Mouse (Mus musculus): ENCODE measurements at regions not wholly inside any gene's neighbourhood (a gene's known extent, or its start where the extent isn't known, plus 50 kb on each side); places are given as distances from the start of the nearest gene placed in this dataset.
A peak's percentile ranks its signal among the peaks of the same experiment; 100 is the strongest.

- no peaks in the 10 kb centered on the region for H3K4me1 ChIP-seq (ENCODE audit: insufficient read depth, low read depth, low read length)
- ATAC-seq (no peak), DNase-seq (ENCODE audit: low spot score) (peak; percentile 12)
- H3K9ac ChIP-seq (replicated peaks; ENCODE audit: low read depth) = no peak overlapping the region
- TF ChIP-seq EP300 (IDR thresholded peaks at IDR 0.05) = no peak
- TF ChIP-seq CTCF (IDR thresholded peaks at IDR 0.05) = no peak
- H3K36me3 ChIP-seq (ENCODE audit: insufficient read depth, low read length) = no peaks in the 10 kb centered on the region
- H3K9me3 ChIP-seq (ENCODE audit: low read length) = no peaks in the 10 kb centered on the region
- 50% methylated on average over 4 of the region's 4 CpGs for WGBS
- H3K27ac ChIP-seq (ENCODE audit: low read length) = no peak overlapping the region
- no peak overlapping the region for H3K4me3 ChIP-seq (ENCODE audit: low read depth, low read length)
- H3K4me2 ChIP-seq (replicated peaks; ENCODE audit: low read depth, low read length) = no peak overlapping the region
- no peaks in the 10 kb centered on the region for H3K27me3 ChIP-seq (replicated peaks; ENCODE audit: insufficient read depth, low read length)
Observed at GRCm38 (mm10) chr1:41380013-41380412, 574.6 kb downstream of the Tmem182 start.

- no peaks in the 10 kb centered on the region for H3K27me3 ChIP-seq (replicated peaks; ENCODE audit: insufficient read depth, low read length)
- H3K4me1 ChIP-seq (ENCODE audit: insufficient read depth, low read depth, low read length) = no peaks in the 10 kb centered on the region
- DNase-seq (ENCODE audit: low spot score) (no peak), ATAC-seq (no peak)
- H3K9me3 ChIP-seq (ENCODE audit: low read length) = no peaks in the 10 kb centered on the region
- H3K4me2 ChIP-seq (replicated peaks; ENCODE audit: low read depth, low read length) = no peak overlapping the region
- H3K4me3 ChIP-seq (ENCODE audit: low read depth, low read length) = no peak overlapping the region
- no peak overlapping the region for H3K9ac ChIP-seq (replicated peaks; ENCODE audit: low read depth)
- H3K27ac ChIP-seq (ENCODE audit: low read length) = no peak overlapping the region
- TF ChIP-seq CTCF (IDR thresholded peaks at IDR 0.05) = no peak
- no peak for TF ChIP-seq EP300 (IDR thresholded peaks at IDR 0.05)
- 60% methylated on average over 7 of the region's 7 CpGs for WGBS
- no peaks in the 10 kb centered on the region for H3K36me3 ChIP-seq (ENCODE audit: insufficient read depth, low read length)
Observed at GRCm38 (mm10) chr1:41381487-41381886, 576.1 kb downstream of the Tmem182 start.

- TF ChIP-seq EP300 (IDR thresholded peaks at IDR 0.05) (no peak), CTCF (IDR thresholded peaks at IDR 0.05) (no peak)
Observed at GRCm38 (mm10) chr1:41384731-41385130, 579.3 kb downstream of the Tmem182 start.

GRCm38 (mm10) chr1:41386435-41386834 is 581.0 kb downstream of the Tmem182 start:
- H3K27me3 ChIP-seq (replicated peaks; ENCODE audit: insufficient read depth, low read length) = no peaks in the 10 kb centered on the region
- H3K4me3 ChIP-seq (ENCODE audit: low read depth, low read length) = no peak overlapping the region
- H3K27ac ChIP-seq (ENCODE audit: low read length) = no peak overlapping the region
- no peaks in the 10 kb centered on the region for H3K9me3 ChIP-seq (ENCODE audit: low read length)
- H3K36me3 ChIP-seq (ENCODE audit: insufficient read depth, low read length) = no peaks in the 10 kb centered on the region
- no peak overlapping the region for H3K9ac ChIP-seq (replicated peaks; ENCODE audit: low read depth)
- H3K4me2 ChIP-seq (replicated peaks; ENCODE audit: low read depth, low read length) = no peak overlapping the region
- ATAC-seq (no peak), DNase-seq (ENCODE audit: low spot score) (no peak)
- no peaks in the 10 kb centered on the region for H3K4me1 ChIP-seq (ENCODE audit: insufficient read depth, low read depth, low read length)
- TF ChIP-seq CTCF (IDR thresholded peaks at IDR 0.05) = peak; percentile 46
- TF ChIP-seq EP300 (IDR thresholded peaks at IDR 0.05) = no peak
- 59% methylated on average over 4 of the region's 4 CpGs for WGBS

More at GRCm38 (mm10) chr1:41384731-41385130, 579.3 kb downstream of the Tmem182 start:
- no peak overlapping the region for H3K4me2 ChIP-seq (replicated peaks; ENCODE audit: low read depth, low read length)
- no peak overlapping the region for H3K4me3 ChIP-seq (ENCODE audit: low read depth, low read length)
- no peak overlapping the region for H3K27ac ChIP-seq (ENCODE audit: low read length)
- H3K36me3 ChIP-seq (ENCODE audit: insufficient read depth, low read length) = no peaks in the 10 kb centered on the region
- ATAC-seq (no peak), DNase-seq (ENCODE audit: low spot score) (no peak)
- H3K9ac ChIP-seq (replicated peaks; ENCODE audit: low read depth) = no peak overlapping the region
- no peaks in the 10 kb centered on the region for H3K9me3 ChIP-seq (ENCODE audit: low read length)
- no peaks in the 10 kb centered on the region for H3K4me1 ChIP-seq (ENCODE audit: insufficient read depth, low read depth, low read length)
- H3K27me3 ChIP-seq (replicated peaks; ENCODE audit: insufficient read depth, low read length) = no peaks in the 10 kb centered on the region
- WGBS = 48% methylated on average over 1 of the region's 1 CpGs

GRCm38 (mm10) chr1:41390102-41390884 is 584.9 kb downstream of the Tmem182 start:
- H3K27ac ChIP-seq (ENCODE audit: low read length) = no peak overlapping the region
- peak; percentile 92 for DNase-seq (ENCODE audit: low spot score)

GRCm38 (mm10) chr1:41391071-41391470 is 585.7 kb downstream of the Tmem182 start:
- H3K27ac ChIP-seq (ENCODE audit: low read length) = no peak overlapping the region
- TF ChIP-seq CTCF (IDR thresholded peaks at IDR 0.05) (no peak), EP300 (IDR thresholded peaks at IDR 0.05) (no peak)
- H3K9me3 ChIP-seq (ENCODE audit: low read length) = no peaks in the 10 kb centered on the region
- H3K9ac ChIP-seq (replicated peaks; ENCODE audit: low read depth) = no peak overlapping the region
- ATAC-seq (no peak), DNase-seq (ENCODE audit: low spot score) (no peak)
- no peak overlapping the region for H3K4me3 ChIP-seq (ENCODE audit: low read depth, low read length)
- H3K4me2 ChIP-seq (replicated peaks; ENCODE audit: low read depth, low read length) = no peak overlapping the region
- no peaks in the 10 kb centered on the region for H3K36me3 ChIP-seq (ENCODE audit: insufficient read depth, low read length)
- H3K4me1 ChIP-seq (ENCODE audit: insufficient read depth, low read depth, low read length) = no peaks in the 10 kb centered on the region
- WGBS = 89% methylated on average over 7 of the region's 7 CpGs
- no peaks in the 10 kb centered on the region for H3K27me3 ChIP-seq (replicated peaks; ENCODE audit: insufficient read depth, low read length)

More at GRCm38 (mm10) chr1:41390102-41390884, 584.9 kb downstream of the Tmem182 start:
- WGBS = 9% methylated on average over 11 of the region's 11 CpGs
- Histone ChIP-seq H3K4me3 (ENCODE audit: low read depth, low read length) (no peak overlapping the region), H3K27me3 (replicated peaks; ENCODE audit: insufficient read depth, low read length) (no peaks in the 10 kb centered on the region), H3K4me2 (replicated peaks; ENCODE audit: low read depth, low read length) (no peak overlapping the region; the same call in 1 of the 2 replicates), H3K36me3 (ENCODE audit: insufficient read depth, low read length) (no peaks in the 10 kb centered on the region), H3K4me1 (ENCODE audit: insufficient read depth, low read depth, low read length) (no peaks in the 10 kb centered on the region), H3K9ac (replicated peaks; ENCODE audit: low read depth) (no peak overlapping the region), H3K9me3 (ENCODE audit: low read length) (no peaks in the 10 kb centered on the region)
- ATAC-seq = peak; percentile 92
- no peak for TF ChIP-seq CTCF (IDR thresholded peaks at IDR 0.05)
- TF ChIP-seq EP300 (IDR thresholded peaks at IDR 0.05) = no peak
